Mouse (Mus musculus) myocyte (in vitro differentiated cells): ENCODE measurements around the gene Spred2.

ENCODE experiments used
- CEBPB ChIP-seq: IDR thresholded peaks from 2 replicates; pipeline ENCODE4 v1.6.1; 2011; ENCODE audit warnings: mild to moderate bottlenecking, moderate library complexity; ENCODE audit not compliant: poor library complexity, insufficient read depth, severe bottlenecking
- E2F4 ChIP-seq: IDR thresholded peaks from one replicate; pipeline ENCODE4 v1.6.1; 2011; ENCODE audit warnings: mild to moderate bottlenecking, control low read depth, moderate library complexity; ENCODE audit not compliant: insufficient read depth
- MAX ChIP-seq: IDR thresholded peaks from one replicate; pipeline ENCODE4 v1.6.1; 2011; ENCODE audit warnings: low read depth, mild to moderate bottlenecking, control low read depth
- MYOD1 ChIP-seq, 3 experiments: IDR thresholded peaks; one replicate each; pipeline ENCODE4 v1.6.1; 2011; ENCODE audit warnings: control low read depth in 2 of 3, low read depth in 2 of 3, mild to moderate bottlenecking in 2 of 3, moderate library complexity in 1 of 3; ENCODE audit not compliant: insufficient read length in 2 of 3, control insufficient read depth in 1 of 3
- MYOG ChIP-seq, 3 experiments: IDR thresholded peaks; one replicate each; pipeline ENCODE4 v1.6.1; 2011; ENCODE audit warnings: control low read depth in 2 of 3, low read depth in 2 of 3, mild to moderate bottlenecking in 2 of 3; ENCODE audit not compliant: insufficient read length in 2 of 3, control insufficient read depth in 1 of 3, insufficient read depth in 1 of 3
- POLR2A ChIP-seq: IDR thresholded peaks from one replicate; pipeline ENCODE4 v1.6.1; 2011; ENCODE audit warnings: low read depth, mild to moderate bottlenecking, control low read depth, moderate library complexity; ENCODE audit not compliant: insufficient read length
- POLR2AphosphoS2 ChIP-seq: IDR thresholded peaks from one replicate; pipeline ENCODE4 v1.6.1; 2011; ENCODE audit warnings: low read depth, control low read depth; ENCODE audit not compliant: insufficient read length
- SRF ChIP-seq: IDR thresholded peaks from one replicate; pipeline ENCODE4 v1.6.1; 2011; ENCODE audit warnings: low read depth; ENCODE audit not compliant: control insufficient read depth, insufficient read length
- TCF12 ChIP-seq: IDR thresholded peaks from one replicate; pipeline ENCODE4 v1.6.1; 2011; ENCODE audit warnings: mild to moderate bottlenecking, control low read depth; ENCODE audit not compliant: poor library complexity, insufficient read depth, severe bottlenecking
- TCF3 ChIP-seq: IDR thresholded peaks from one replicate; pipeline ENCODE4 v1.6.1; 2011; ENCODE audit warnings: low read depth, control low read depth; ENCODE audit not compliant: insufficient read length
- USF1 ChIP-seq: IDR thresholded peaks from one replicate; pipeline ENCODE4 v1.6.1; 2011; ENCODE audit warnings: low read depth, mild to moderate bottlenecking, control low read depth, moderate library complexity

- TF ChIP-seq POLR2A (no peak), CEBPB (no peak), E2F4 (no peak), POLR2AphosphoS2 (peak; percentile 23), MAX (no peak), TCF12 (no peak), MYOD1 (IDR thresholded peaks at IDR 0.05; ENCODE audit: control insufficient read depth in 1 of 3, insufficient read length in 2 of 3, low read depth in 2 of 3) (no peak), USF1 (no peak), TCF3 (no peak), MYOG (IDR thresholded peaks at IDR 0.05; ENCODE audit: control insufficient read depth in 1 of 3, insufficient read depth in 1 of 3, insufficient read length in 2 of 3, low read depth in 2 of 3) (no peak), SRF (no peak)
Measured at GRCm38 (mm10) chr11:20052814-20053536, 128.8 kb downstream of the Spred2 start.
